Mouse (Mus musculus) bone marrow, adult 2 months (tissue): ENCODE measurements around the gene Mbl2.

Experiments
- CTCF ChIP-seq: fragments of 200-500 bp; IDR thresholded peaks from 2 replicates; pipeline ENCODE4 v1.5.1; 2011; ENCODE audit warnings: low read length, control low read depth; ENCODE audit not compliant: control insufficient read depth, insufficient read depth
- POLR2A ChIP-seq: fragments of 200-500 bp; IDR thresholded peaks from 2 replicates; pipeline ENCODE4 v1.6.1; 2011; ENCODE audit warnings: low read depth, mild to moderate bottlenecking, control low read depth, low read length, borderline replicate concordance; ENCODE audit not compliant: control insufficient read depth

GRCm38 (mm10) chr19:30247359-30247758 is 14.6 kb downstream of the Mbl2 start:
- TF ChIP-seq POLR2A (no peak), CTCF (peak; percentile 47)
